Mouse (Mus musculus) frontal cortex, adult (tissue): Measurements from ENCODE around the gene Zdhhc6.

Experiments used
- ATAC-seq: cut with Nextera tagmentation; 2 replicates; pipeline ENCODE4 v1.9.2; 2017; ENCODE audit warnings: mild to moderate bottlenecking, moderate library complexity, mixed read lengths; ENCODE audit not compliant: low TSS enrichment

The Zdhhc6 gene

DNA sequence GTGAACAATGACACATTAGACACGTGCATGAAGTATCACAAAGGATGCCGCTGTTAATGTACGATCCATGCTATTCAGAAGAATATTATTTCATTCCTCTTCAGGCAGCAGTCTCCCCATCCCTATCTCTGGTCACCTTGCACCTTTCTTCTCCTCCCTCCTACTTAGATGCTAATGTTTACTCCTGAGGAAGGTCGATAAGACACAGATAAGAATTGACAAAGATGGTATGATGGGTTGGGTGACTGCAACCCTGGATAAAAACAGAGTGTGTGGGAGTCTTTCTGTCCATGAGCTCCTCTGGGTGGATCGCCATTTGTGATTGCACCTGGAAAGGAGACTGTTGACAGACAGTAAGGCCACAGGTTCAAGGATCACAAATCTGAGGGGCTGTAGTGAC is 57.3 kb downstream of the Zdhhc6 start:
- no peak for ATAC-seq

DNA sequence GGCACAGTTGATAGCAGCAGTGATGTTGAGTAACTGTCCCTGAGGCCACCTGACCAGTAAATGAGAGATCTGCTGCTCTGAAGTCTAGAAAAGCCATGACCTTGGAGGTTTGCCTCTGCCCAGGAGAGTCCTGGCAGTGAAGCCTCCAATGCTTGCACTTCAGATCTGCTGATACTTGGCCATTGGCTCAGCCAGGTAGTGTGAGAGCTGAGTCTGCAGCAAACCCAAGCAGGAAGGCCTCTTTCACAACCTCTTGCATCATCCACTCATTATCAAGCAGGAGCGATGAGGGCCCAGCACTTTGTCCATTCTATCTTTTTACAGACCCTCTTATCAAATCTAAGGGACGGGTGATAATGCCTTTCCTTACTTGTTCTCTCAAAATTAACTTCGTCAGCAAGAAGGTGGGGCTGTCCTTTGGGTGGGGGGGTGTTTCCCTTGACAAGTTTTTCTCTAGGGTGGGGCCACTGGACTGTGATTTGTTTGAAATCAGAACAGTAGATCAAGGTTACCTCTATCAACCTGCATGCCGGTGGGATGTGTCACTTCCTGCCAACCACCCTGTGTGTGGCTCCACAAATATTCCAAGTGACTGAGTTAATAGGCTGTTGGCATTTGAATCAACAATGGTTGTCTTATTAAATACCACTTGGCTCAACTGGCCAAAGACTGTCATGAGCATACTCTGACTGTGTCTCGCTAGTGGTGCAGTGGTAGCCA is 58.0 kb downstream of the Zdhhc6 start:
- ATAC-seq: no peak

DNA sequence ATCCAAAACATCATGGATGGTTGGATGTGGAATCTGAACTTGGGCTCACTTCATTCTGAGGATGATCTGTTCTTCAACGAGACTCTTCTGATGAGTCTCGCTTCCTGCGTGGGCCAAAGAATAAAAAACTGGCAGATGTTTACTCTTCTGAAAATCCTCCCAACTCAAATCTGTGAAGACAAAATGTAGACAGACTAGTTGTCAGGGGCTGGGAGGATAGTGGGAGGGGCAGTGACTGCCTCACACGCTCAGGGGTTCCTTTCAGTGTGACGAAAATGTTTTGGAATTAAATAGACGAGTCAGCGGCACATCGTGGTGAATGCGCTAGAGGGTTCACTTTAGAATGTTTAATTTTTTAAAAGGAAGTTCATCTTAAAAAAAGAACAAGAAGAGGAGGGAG is 59.7 kb downstream of the Zdhhc6 start:
- ATAC-seq: peak; percentile 33

DNA sequence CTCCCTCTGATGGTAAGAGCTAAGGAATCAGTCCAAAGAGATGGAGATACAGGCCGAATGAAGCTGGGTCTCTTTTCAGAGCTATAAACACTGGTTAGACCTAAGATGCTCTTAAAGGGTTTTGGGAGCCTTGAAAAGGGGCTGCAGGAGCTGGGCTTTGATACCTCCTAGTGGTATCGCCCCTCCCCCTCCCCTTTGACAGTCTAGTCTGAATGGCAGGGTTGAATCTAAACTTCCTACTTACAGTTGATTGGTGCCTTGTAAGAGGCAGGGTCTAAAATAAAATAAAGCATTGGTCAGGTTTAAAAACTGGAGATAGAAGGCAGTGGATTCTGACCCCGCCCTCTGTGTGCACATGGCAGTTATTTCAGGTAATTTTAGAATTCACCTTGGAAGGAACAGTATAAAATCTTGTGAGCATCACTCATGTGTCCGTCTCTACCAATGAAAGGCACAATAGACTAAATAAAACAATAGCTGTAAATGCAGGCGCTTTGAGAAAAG is 61.3 kb downstream of the Zdhhc6 start:
- ATAC-seq: no peak

DNA sequence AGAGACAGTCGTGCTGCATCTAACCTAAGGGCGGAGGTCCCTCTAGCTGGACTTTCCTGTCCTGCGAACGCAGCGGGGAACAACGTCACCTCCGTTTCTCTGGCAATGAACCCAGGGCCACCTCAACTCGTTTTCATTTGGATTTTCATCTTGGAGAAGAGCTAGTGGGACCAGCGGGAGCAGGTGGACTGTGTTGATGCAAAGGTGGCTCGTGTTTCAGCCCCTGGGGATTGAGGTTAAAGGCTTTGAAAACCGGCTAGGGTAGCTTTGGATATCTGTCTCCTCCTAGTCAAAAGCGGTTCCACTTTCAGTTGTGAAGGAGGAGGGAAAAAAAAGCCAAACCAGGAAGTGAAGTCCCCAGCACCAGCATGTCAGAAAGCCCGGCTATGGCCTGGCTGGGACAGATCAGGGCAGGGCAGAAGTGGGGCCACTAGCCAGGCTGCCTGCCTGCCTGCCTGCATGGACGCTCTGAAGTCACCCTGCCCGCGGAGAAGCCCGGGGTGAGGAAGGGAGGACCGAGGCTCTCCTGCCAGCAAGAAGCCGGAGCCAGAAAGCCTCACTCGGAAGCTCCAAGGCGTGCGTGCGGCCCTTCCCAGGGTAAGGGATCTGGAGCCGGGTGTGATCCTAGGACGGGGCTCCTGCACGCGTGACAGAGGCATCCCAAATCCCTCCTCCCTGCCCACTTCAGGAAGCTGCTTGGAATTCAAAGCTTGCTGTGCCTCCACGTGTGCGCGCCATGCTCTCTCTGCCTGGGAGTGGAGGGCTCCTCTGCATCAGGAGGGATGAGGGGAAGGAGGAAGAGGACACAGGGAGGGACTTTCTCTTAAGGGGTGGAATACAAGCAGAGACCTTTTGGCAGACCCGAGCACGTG is 62.0 kb downstream of the Zdhhc6 start:
- peak; percentile 71 for ATAC-seq

DNA sequence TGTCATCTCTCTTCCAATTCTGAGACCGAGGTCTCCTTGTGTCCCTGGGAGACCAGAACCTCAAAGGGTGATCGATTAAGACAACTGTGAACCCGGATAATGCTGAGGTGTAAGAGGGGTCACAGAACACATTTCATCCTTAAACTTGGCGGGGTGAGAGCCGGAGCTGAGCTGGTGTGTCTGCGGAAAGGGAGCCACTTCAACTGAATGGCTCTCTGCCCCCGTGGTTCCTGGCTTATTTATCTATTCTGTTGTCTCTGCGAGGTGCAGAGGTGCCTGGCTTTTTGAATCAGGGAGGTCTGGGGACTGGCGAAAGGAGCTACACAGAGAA is 62.6 kb downstream of the Zdhhc6 start:
- peak; percentile 11; the same call in 1 of the 2 replicates for ATAC-seq

DNA sequence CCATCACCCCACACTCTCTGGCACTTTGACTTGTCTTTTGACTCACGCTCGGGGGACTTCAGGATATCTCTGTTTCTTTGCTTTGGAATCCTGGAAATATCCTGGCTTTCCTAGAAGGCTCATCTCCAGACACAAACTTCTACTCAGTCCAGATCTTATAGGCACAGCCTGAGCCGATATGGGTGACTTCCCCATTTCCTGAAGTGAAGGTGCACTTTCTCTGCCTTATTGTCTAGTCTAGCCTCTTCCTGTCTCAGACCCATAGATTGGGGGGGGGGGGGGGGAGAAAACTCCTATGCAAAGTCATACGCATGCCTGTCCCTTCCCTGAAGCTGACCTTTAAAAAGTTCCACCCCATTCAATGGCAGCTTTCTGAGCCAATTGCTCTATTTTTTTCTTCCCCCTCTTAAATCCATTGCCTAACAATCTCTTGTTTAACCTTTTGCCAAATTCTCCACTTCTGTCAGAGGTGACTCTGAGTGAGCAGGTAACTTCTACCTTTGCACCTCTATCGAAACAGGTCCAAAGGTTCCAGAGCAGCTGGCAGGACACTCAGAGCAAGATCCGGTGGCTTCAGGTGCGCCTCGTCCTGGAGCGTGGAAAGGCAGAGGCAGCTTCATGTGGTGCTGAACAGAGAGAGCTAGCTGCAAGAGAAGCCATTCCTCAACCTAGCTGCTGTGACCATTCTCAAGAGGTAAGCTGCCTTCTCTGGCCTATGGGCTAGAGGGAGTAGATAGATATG is 64.3 kb downstream of the Zdhhc6 start, which contains the start of gene Acsl5:
Gene Acsl5, plus strand, starts transcription at position 556 of the 742 bp plus-strand sequence.
- no peak for ATAC-seq

DNA sequence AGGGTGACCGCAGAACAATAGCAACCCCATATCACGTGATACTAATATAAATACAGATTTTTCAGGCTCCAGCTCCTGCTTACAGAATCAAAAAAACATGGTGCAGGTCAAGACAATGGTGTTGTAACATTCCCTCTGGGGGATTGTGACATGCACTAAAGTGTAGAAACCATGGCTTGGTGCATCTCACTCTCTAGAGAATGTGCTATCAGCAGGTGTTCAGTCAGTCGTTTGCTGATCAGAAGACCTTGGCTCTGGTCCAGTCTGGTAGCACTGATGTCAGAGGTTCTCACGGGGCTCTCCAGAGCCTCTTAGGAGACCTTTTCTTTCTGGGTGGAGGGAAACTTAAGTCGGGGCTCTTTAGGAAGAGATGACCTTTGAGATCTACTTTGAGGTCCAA is 65.4 kb downstream of the Zdhhc6 start:
- ATAC-seq: no peak

DNA sequence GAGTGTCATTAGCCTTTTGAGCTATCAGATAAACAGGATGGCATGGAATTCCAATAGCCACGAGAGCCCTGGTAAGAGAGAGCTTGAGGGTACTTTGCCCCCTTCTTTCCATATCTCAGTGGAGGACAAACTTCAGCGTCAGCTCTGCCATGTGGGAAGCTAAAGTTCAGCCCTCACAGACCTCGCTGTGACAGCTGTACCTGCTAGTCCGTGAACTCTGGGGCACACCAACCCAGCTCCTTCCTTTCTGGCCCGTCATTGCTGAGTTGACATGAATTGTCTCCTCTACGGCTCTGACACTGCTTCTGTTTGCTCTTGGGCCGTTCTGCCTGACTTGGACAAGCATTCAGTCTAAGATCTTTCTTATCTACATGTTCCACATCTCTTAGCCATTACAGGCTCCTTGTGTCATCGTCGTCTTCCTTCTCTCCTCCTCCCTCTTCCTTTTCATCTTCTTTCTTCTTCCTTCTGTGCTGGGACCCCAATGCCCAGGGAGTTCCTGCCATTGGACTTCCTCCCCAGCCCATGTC is 67.8 kb downstream of the Zdhhc6 start:
- no peak for ATAC-seq

DNA sequence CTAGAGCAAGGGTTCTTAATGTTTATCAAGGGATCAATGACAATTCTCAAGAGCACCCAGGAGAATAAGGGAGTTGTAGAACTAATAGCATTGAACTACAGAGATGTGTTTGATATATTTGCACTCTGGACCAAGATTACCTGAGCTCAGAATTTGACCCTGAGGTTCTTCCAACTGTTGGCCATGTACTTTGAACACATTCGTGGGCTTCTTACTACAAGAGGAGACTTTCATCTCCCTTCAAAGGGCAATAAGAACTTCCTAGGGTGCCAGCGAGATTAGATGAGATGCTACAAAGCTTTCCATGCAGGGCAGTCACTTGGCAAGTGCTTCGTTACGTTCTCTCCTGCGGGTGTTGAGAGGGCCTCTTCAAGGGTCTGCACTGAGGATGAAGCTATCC is 68.3 kb downstream of the Zdhhc6 start:
- no peak for ATAC-seq

DNA sequence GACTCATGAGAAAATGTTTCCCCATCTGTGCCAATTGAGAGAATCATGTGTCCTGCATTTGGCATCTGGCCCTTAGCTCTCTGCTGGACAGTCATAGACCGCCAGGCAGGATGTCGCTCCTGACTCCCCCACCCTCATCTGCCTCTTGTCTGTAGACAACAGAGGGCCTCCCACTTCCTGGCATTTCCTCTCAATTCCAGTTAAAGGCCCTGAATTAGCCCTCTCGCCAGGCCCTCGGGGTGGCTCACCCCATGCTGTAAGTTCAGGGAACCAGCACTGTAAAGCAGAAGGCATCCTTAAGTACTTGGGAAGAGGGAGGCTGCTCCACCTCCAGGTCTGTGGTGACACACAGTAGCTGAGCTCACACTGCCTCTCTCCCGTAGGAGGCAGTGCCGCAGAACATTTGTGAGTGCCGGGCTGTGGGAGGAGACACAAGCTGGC is 71.0 kb downstream of the Zdhhc6 start:
- ATAC-seq: peak; percentile 99

DNA sequence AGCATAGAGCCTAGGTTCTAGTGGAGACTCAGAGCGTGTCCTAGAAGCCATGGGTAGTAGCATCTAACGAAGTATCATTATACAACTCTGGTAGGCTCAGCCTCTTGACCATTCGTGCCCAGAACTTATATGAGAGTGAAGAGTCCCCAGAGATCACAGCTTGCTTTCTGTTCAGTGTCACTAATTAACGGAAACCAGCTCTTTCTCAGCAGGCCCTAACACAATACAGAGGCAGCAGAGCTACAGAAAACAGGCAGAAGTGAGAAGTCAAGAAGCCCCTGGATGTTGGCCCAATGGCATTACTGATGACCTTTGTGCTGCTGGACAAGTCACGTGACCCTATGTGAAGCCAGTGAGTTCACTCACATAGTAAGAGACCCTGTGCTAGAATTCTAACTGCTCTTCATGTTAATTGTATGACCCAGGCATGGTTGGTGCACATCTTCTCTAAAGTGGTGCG is 74.6 kb downstream of the Zdhhc6 start, which contains the start of gene Gucy2g:
Gene Gucy2g, minus strand, starts transcription at position 51 of the 460 bp plus-strand sequence.
- no peak for ATAC-seq

DNA sequence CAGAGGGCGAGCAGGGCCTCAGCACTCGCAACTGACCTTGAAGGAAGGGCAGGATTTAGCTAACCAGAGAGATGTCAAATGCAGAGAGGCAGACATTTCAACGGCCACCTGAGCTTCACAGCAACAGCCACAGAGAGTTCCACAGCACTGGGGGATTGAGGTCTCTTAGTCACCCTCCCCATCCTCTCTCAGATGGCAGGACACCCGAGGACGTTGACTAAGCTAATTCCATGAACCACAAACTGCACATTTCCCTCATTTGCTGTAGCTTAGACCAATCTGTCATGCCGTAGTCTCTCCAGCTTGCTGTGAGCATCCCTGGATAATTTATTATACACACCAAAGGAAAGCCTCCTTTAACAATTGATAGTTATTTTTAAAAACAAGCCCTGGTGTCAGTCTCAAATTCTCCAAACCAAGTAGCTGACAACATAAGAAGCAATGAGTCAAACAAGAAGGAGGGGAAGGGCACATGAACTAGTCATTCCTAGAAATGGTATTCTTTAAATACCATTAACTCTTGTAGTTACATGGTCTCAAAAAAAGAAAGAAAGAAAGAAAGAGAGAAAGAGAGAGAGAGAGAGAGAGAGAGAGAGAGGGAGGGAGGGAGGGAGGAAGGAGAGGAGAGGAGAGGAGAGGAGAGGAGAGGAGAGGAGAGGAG is 75.9 kb downstream of the Zdhhc6 start:
- no peak for ATAC-seq

DNA sequence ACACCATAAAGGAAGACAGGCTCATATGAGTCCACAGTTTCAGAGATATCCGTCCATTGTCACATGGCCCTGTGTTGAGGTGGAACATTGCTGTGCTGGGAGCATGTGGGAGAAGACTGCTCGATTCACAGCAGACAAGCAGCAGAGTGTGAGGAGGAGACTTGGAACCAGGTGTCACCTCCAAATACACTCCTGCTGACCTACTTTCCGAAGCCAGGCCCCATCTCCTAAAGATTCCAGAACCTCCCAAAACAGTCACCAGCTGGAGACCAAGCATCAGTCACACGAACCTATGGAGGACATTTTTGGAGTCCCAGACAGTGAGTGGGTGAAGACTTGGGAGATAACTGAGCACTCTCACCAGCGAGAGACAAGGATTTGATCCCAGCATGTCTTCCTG is 79.3 kb downstream of the Zdhhc6 start:
- ATAC-seq: peak; percentile 90

DNA sequence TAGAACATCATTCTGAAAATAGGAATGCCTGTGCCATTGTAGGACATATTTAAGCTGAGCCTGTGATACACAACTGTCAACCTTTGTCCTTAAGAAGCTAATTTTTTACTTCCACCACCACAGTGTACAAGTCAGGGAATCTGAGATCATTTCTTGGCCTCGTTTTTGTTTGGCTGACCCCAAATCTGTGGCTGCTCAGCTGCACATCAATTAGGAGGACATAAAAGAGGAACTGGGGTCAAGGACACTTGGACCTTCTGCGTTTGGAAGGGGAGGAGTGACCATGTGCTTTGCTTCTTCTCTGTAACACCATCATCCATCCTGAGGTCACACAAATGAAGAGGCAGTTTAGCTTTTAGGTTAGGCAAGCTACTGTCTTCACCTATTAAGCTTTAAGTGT is 79.8 kb downstream of the Zdhhc6 start:
- ATAC-seq: no peak; the same call in 1 of the 2 replicates

DNA sequence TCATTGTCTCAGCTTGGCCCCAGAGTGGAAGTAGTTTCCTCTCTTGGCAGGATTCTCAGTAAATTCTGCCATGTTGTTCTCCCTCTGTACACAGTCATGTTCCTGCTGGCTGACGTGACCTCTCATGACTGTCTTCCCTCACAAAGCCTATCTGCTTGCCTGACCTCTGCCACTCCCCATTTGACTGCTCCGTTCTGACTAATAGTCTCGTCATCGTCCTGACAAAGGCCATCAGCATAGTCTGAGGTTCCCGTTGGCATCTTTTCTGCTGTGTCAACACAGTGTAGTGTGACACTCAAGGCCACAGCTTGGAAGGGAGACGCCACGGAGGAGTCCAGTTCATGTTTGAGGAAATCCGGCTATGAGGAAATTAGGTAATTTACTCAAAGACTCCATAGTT is 83.7 kb downstream of the Zdhhc6 start:
- ATAC-seq: no peak

DNA sequence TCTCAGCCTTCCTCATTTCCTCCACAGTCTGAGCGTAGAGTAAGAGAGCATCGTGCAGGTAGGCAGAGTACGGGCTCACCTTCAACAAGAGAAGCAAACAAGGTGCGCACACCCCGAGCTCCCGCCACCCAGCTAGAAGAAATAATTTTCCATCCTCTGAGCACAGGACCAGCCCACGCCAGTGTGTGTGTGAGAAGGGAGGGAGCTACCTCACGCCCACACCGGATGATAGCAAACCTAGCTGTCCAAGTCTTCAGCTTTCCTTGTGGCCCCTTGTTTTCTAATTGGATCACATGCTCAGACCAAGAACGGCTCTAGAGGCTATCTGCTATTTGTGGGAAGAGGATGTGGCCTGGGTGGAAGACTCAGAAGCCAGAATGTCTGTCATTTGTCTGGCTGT is 84.8 kb downstream of the Zdhhc6 start:
- ATAC-seq: peak; percentile 74

DNA sequence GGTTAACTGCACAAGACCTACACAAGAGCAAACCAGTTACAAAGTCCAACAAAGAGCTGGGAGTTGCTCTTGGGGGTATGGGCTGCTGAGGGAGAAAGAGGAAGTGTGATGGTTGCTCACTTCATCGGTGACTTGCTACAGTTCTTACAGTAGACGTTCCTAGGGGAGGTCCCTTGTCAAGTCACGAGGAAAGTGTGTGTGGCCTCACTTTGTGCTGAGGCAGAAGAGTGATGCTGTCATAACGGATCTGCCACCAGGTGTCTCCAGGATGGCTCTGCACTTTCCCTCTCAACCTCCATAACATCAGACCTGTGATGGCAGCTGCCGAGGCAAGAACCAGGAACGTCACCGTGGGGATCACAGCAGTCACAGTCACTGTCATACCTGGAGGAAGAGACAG is 88.7 kb downstream of the Zdhhc6 start:
- no peak for ATAC-seq

DNA sequence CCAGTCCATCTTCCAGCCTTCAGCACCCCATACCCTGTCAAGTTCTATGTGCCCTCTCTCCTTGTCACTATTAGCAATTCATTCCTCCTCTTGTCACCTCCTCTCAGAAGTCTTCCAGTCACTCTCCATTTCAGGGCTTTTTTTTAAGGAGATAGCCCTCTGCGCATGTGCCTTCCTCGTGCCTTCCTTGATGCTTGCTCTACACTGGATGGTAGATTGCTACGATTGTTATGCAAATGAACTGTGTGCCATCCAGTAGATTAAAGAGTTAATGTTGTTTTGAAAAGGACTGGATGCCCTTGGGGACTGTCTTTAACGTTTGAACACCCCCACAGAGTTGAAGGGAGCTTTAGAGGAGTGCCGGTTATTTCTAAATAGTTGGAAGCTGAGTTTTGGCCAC is 89.2 kb downstream of the Zdhhc6 start:
- ATAC-seq: no peak

DNA sequence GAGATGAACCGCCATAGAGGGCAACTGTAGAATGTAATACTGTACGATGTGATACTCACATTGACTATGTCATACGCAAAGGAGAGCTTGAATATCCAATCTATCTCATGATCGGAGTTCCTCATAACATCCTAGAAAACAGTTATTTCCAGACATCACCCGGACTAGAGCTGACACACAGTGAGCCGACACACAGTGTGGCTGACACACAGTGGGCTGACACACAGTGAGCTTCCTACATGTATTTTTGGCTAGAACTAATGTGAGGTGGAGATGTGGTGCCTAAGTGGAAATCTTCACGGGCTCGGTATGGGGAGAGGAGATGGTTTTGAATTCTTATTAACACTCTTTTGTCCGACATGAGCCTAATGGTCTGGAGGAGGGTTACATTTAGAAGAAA is 93.6 kb downstream of the Zdhhc6 start:
- no peak for ATAC-seq
